Mouse (Mus musculus): ENCODE data around the gene Edc4. TPM values are rescaled to one million over a fixed set of nuclear protein-coding genes. Genes with fewer than 3 reads are reported as not detected.

Gene Edc4
- polyA plus RNA-seq, 1 experiment from 2014 or later = 50.9 TPM

GRCm38 (mm10) chr8:105854303-105854702, 26.4 kb upstream of the Edc4 start:
- POLR2A ChIA-PET = interaction anchor here (0.5 to 0.6 kb wide), 4 partner anchors 28 to 1082 kb away, joined by 3 to 5 read pairs (median 4); no protein-coding TSS in a partner anchor
- ATAC-seq (no peak), DNase-seq (ENCODE audit: low read depth, low spot score) (no peak)
- TF ChIP-seq CTCF (IDR thresholded peaks at IDR 0.05) = no peak
- in situ Hi-C loops (cut with MboI; ENCODE audit: low pct_unique_long_range_greater_than_20kb) = no loop called here
- CTCF ChIA-PET = interaction anchor here (1.1 to 2.1 kb wide), 8 partner anchors 10 to 140 kb away, joined by 3 to 12 read pairs (median 4); partner anchors contain the start of genes Ranbp10 and Tsnaxip1
- no peaks in the 10 kb centered on the region for H3K27me3 ChIP-seq

- ChIA-PET POLR2A (interaction anchor here (0.5 to 2.0 kb wide), 5 partner anchors 18 to 1082 kb away, joined by 3 to 5 read pairs (median 4); no protein-coding TSS in a partner anchor), CTCF (interaction anchor here (0.9 to 2.1 kb wide), 12 partner anchors 10 to 141 kb away, joined by 3 to 12 read pairs (median 4); partner anchors contain the start of genes Pskh1, Ranbp10 and Tsnaxip1)
- ATAC-seq (peak; percentile 81), DNase-seq (ENCODE audit: low read depth, low spot score) (no peak)
- in situ Hi-C loops (cut with MboI; ENCODE audit: low pct_unique_long_range_greater_than_20kb) = no loop called here
- H3K27me3 ChIP-seq = no peaks in the 10 kb centered on the region
- TF ChIP-seq CTCF (IDR thresholded peaks at IDR 0.05) = no peak
Measured at GRCm38 (mm10) chr8:105854715-105855216, 25.9 kb upstream of the Edc4 start, which contains the start of gene Thap11. Gene Thap11 (plus strand): TSS chr8:105855132.

- DNase-seq (ENCODE audit: low read depth, low spot score) (no peak), ATAC-seq (peak; percentile 21)
- in situ Hi-C loops (cut with MboI; ENCODE audit: low pct_unique_long_range_greater_than_20kb) = no loop called here
- TF ChIP-seq CTCF (IDR thresholded peaks at IDR 0.05) = no peak
- H3K27me3 ChIP-seq = no peaks in the 10 kb centered on the region
- ChIA-PET CTCF (interaction anchor here (0.9 to 2.1 kb wide), 15 partner anchors 9 to 141 kb away, joined by 3 to 12 read pairs (median 4); partner anchors contain the start of genes Pskh1, Ranbp10 and Tsnaxip1), POLR2A (interaction anchor here (0.7 to 2.0 kb wide), 3 partner anchors 18 to 43 kb away, joined by 3 to 5 read pairs (median 4); no protein-coding TSS in a partner anchor)
Measured at GRCm38 (mm10) chr8:105855248-105856167, 25.2 kb upstream of the Edc4 start.

- DNase-seq (ENCODE audit: low read depth, low spot score) = no peak
- ATAC-seq = no peak
- CTCF ChIA-PET = interaction anchor here (0.9 to 1.9 kb wide), 4 partner anchors 38 to 75 kb away, joined by 3 to 5 read pairs (median 4); partner anchors contain the start of gene Pskh1
- TF ChIP-seq CTCF (IDR thresholded peaks at IDR 0.05) = no peak
- no peaks in the 10 kb centered on the region for H3K27me3 ChIP-seq
- in situ Hi-C loops (cut with MboI; ENCODE audit: low pct_unique_long_range_greater_than_20kb) = no loop called here
- POLR2A ChIA-PET = interaction anchor here (0.6 to 2.0 kb wide), 3 partner anchors 17 to 102 kb away, joined by 3 to 5 read pairs (median 4); no protein-coding TSS in a partner anchor
Measured at GRCm38 (mm10) chr8:105856168-105856835, 24.4 kb upstream of the Edc4 start.

GRCm38 (mm10) chr8:105858495-105858894, 22.2 kb upstream of the Edc4 start:
- TF ChIP-seq CTCF (IDR thresholded peaks at IDR 0.05) = no peak
- in situ Hi-C loops (cut with MboI; ENCODE audit: low pct_unique_long_range_greater_than_20kb) = no loop called here
- no peak for ATAC-seq
- ChIA-PET POLR2A (interaction anchor here (1.5 kb wide), 1 partner anchor 24 kb away, joined by 3 read pairs; no protein-coding TSS in a partner anchor), CTCF (interaction anchor here (1.2 kb wide), 1 partner anchor 72 kb away, joined by 7 read pairs; no protein-coding TSS in a partner anchor)
- H3K27me3 ChIP-seq = no peaks in the 10 kb centered on the region
- DNase-seq (ENCODE audit: low read depth, low spot score) = no peak

- H3K27me3 ChIP-seq = no peaks in the 10 kb centered on the region
- DNase-seq (ENCODE audit: low read depth, low spot score) (no peak), ATAC-seq (no peak)
- ChIA-PET POLR2A (interaction anchor here (0.7 to 1.5 kb wide), 4 partner anchors 25 to 528 kb away, joined by 3 to 6 read pairs (median 4); no protein-coding TSS in a partner anchor), CTCF (interaction anchor here (1.2 kb wide), 1 partner anchor 71 kb away, joined by 7 read pairs; no protein-coding TSS in a partner anchor)
- no peak for TF ChIP-seq CTCF (IDR thresholded peaks at IDR 0.05)
- in situ Hi-C loops (cut with MboI; ENCODE audit: low pct_unique_long_range_greater_than_20kb) = no loop called here
Measured at GRCm38 (mm10) chr8:105859314-105859713, 21.4 kb upstream of the Edc4 start.

GRCm38 (mm10) chr8:105860143-105860981, 20.3 kb upstream of the Edc4 start, which contains the start of gene Nutf2:
Gene Nutf2 (plus strand): TSS chr8:105860580.
- no peak for TF ChIP-seq CTCF (IDR thresholded peaks at IDR 0.05)
- no peaks in the 10 kb centered on the region for H3K27me3 ChIP-seq
- POLR2A ChIA-PET = interaction anchor here (1.5 to 2.1 kb wide), 3 partner anchors 14 to 45 kb away, joined by 3 to 5 read pairs (median 4); no protein-coding TSS in a partner anchor
- CTCF ChIA-PET = interaction anchor here (1.2 to 2.0 kb wide), 2 partner anchors 14 to 162 kb away, joined by 4 to 7 read pairs; no protein-coding TSS in a partner anchor
- ATAC-seq = peak; percentile 91
- peak; percentile 91 for DNase-seq (ENCODE audit: low read depth, low spot score)
- in situ Hi-C loops (cut with MboI; ENCODE audit: low pct_unique_long_range_greater_than_20kb) = no loop called here

GRCm38 (mm10) chr8:105861951-105862350, 18.7 kb upstream of the Edc4 start:
- ATAC-seq = no peak
- TF ChIP-seq CTCF (IDR thresholded peaks at IDR 0.05) = no peak
- H3K27me3 ChIP-seq = no peaks in the 10 kb centered on the region
- ChIA-PET CTCF (interaction anchor here (1.0 to 2.0 kb wide), 5 partner anchors 12 to 68 kb away, joined by 3 to 7 read pairs (median 3); no protein-coding TSS in a partner anchor), POLR2A (interaction anchor here (1.0 to 2.1 kb wide), 4 partner anchors 13 to 43 kb away, joined by 3 to 5 read pairs (median 4); no protein-coding TSS in a partner anchor)
- in situ Hi-C loops (cut with MboI; ENCODE audit: low pct_unique_long_range_greater_than_20kb) = no loop called here
- DNase-seq (ENCODE audit: low read depth, low spot score) = no peak
